Mouse (Mus musculus) heart, adult 8-10 months (tissue): ENCODE measurements around the gene Olfr558. TPM values are rescaled to one million over a fixed set of nuclear protein-coding genes. Genes with fewer than 3 reads are reported as not detected.
A peak's percentile ranks its signal among the peaks of the same experiment; 100 is the strongest.

Experiments
- DNase-seq: peaks from one replicate; pipeline ENCODE4 v3.0.0; 2022; ENCODE audit warnings: low spot score
- total RNA-seq, 4 experiments: library from RNA; stranded (reverse); gene quantifications; 2 replicates each; pipeline ENCODE4 v1.2.4; 2022

The Olfr558 gene
- 1 to 10 TPM; 1.7 to 2.8 (median 2.0) TPM for total RNA-seq

DNA sequence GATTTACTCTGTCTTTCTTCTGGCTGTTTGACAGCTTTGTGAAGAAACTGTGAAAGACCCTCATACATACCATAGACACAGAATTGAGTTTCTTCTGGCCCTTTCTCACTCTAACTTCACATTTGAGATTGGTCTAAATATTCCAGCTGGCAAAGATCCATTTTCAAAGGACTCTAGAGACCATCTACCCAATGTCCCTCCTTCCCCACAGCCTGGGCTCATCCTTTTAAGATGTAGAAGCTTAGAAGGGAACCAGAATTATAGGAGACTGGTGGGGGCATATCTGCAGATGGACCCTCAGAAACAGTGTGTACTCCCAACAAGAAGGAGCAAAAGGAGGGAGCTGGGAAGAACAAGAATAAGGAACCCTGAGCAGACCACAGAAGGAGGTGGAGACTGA, at the start of gene Olfr558:
Gene Olfr558 (plus strand): TSS at position 301 of the 400 bp plus-strand sequence.
- no peak for DNase-seq

- no peak for DNase-seq
Measured at GRCm38 (mm10) chr7:102658523-102658922, 43.5 kb upstream of the Olfr558 start, which contains the start of gene Olfr555. Gene Olfr555, plus strand, starts transcription at chr7:102658823.

- no peak for DNase-seq
Measured at GRCm38 (mm10) chr7:102664599-102664998, 37.4 kb upstream of the Olfr558 start, which contains the start of gene Olfr556. Gene Olfr556, plus strand, starts transcription at chr7:102664899.

DNA sequence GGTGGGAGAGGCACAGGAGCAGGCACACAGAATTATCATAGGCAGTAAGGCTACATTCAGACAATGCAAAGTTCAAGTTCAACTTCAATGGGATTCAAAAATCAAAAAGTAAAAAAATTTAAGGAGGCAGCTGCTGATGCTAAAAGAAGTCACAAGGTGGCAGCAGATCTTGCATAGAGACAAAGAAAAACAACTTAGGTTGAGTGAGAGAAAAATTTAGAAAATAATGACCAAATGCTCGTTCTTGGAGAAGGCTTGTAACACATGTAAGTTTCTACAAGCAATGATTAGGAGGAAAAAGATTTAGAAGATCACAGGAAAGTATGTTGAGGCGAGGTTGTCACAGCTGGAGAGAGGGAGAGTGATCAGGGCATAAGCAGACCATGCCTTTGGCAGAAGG, 36.6 kb upstream of the Olfr558 start:
- no peak for DNase-seq

- DNase-seq = no peak
Measured at GRCm38 (mm10) chr7:102676225-102676624, 25.8 kb upstream of the Olfr558 start.

DNA sequence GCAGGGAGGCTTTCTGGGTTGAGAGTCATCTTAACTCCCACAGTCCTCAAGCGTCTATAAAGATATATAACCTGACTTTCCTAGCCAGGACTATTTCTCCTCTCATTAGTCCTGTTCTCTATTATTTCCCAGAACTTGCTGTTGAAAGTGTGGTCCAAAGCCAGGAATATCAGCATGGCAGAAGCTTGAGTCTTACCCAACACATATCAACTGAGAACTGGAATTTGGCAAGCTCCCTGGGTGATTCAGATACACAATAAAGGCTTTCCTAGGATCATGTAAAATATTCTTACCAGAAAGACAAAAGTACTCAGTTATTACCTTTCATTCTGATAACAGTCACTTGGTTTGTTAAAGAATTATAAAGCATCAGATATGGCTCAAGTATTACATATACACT, 20.1 kb upstream of the Olfr558 start:
- DNase-seq = no peak

DNA sequence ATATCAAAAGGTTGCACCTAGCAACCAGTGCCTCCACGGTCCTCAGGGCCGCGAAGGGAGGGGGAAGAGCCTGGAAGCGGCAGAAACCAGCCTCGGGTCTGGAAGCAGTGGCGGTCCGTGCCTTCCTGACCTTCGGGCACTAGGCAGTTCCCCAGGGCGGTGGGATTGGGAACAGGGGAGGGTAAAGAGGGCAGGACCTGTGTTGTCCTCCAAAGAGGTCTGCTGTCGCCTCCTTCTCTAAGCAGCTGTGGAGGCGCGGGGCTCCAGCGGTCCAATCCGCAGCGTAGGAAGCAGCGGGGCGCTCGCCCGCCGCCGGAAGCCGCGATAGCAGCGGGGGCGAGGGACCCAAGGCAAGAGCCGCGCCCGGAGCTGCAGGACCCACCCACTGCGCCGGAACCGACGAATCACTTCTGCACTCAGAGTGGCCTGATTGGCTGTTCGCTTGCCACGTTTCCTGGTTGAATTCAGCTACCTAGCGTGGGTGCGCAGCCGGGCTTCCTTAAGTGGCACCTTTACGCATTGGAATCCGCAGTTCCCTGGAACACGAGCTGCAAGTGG, 15.0 kb upstream of the Olfr558 start, which contains the start of gene Trim68:
Gene Trim68 (minus strand): TSS at position 384 of the 558 bp plus-strand sequence.
- peak; percentile 91 for DNase-seq

DNA sequence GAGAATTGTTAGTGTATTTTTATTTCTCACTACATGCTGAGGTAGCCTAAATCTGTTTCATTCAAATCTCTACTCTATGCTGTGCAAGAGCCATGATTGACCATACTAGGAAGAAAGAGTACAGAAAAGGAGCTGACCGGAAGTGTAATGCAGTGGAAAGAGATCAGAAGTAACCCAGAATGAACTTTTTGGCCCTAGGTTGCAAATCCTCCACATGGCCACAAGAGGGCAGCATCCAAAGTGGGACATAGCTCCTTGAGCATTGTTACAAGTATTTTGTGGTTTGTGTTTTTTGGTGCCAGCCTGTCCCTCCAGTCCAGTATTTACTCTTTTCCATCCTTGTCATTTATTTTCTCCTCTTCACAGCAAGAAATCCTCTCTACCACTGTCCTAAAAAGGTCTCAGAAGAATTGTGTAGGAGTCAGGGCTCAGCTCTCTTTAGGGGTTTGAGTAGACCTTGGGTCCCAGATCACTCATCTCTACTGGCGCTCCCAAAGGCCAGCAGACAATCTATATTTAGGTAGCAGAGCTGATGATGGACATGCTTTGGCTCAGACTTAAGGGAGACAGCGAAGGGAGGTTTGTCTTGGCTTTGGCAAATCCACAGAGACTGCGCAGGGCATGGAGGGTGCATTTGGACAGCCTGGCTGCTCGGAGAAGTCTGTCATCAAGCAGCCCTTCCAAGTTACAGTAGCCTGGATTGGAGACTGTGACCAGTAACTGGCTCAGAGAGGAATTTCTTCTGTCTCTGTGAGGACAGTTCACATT, 6.5 kb upstream of the Olfr558 start, which contains the start of gene Olfr557:
Gene Olfr557 (plus strand): TSS at position 553 of the 768 bp plus-strand sequence.
- peak; percentile 26 for DNase-seq

- DNase-seq = no peak
Measured at GRCm38 (mm10) chr7:102698461-102698860, 3.6 kb upstream of the Olfr558 start.

DNA sequence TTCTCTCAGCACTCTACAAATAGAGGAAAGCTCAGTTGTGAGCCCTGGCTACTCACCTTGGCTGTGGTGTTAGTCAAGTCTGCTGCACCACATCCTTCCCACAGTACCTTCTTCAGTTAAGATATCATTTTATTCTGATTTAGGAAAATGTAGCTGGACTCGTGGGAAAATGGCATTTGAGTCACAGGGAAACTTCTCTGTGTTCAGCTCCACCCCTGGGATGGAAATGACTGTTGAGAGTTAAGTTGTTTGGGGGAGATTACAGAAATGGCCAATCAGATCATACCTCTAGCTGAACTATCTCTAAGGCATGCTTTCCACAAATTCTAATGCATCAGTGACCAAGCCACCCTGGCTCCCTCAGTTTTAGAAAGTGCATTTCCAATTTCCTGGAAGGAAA, 17.0 kb downstream of the Olfr558 start, which contains the start of gene Olfr33:
Gene Olfr33 (minus strand): TSS at position 101 of the 400 bp plus-strand sequence.
- DNase-seq = no peak

DNA sequence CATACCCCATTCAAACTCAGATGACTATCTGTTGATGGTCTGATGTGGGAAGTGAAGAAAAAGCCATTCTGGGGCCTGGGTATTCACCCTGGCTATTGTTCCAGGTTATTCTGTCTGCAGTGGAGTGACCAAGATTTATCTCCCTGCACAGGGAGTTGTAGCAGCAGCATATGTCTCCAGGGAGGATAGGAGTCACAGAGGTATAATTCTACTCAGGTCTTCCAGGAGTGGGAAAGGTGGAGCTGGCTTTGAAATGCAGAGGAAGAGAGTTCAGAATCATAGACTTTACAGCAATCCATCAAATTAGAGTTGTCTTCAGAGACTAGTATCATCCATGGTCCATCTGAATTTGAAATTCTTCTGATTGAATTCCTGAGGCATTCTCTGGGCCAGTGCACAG, 25.4 kb downstream of the Olfr558 start, which contains the start of gene Olfr559:
Gene Olfr559 (minus strand): TSS at position 101 of the 400 bp plus-strand sequence.
- no peak for DNase-seq

- no peak for DNase-seq
Measured at GRCm38 (mm10) chr7:102733793-102734192, 31.8 kb downstream of the Olfr558 start.

- no peak for DNase-seq
Measured at GRCm38 (mm10) chr7:102737705-102738104, 35.7 kb downstream of the Olfr558 start.

DNA sequence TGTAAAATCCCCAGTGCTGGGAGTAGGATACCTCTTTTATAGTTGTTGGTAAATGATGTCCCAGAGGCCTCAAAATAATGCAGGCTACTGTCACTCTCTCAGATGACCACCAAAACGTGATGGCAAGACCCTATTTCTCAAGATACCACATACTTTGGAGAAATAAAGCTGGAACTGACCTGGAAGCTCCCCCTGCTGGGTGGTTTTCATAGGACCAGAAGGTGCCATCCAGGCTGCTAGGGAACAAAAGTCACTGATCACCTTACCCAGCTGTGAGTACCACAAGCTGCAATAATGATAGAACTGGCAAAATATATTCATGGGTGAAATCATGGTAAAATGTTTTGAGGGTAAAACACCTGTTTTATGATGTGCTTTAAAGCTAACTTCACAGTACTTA, 50.1 kb downstream of the Olfr558 start:
- no peak for DNase-seq

- DNase-seq = no peak
Measured at GRCm38 (mm10) chr7:102759266-102759665, 57.3 kb downstream of the Olfr558 start, which contains the start of the genes Olfr560 and Olfr78. Gene Olfr560, minus strand, starts transcription at chr7:102759366. Gene Olfr78, minus strand, starts transcription at chr7:102759471.

Other genes with a start within 250 kb of the Olfr558 start
- gene Olfr543, start 220.5 kb upstream of the Olfr558 start, total RNA-seq = not detected
- gene Olfr544, start 213.9 kb upstream of the Olfr558 start, total RNA-seq = not detected
- not detected for gene Olfr545, start 202.6 kb upstream of the Olfr558 start, total RNA-seq
- not detected for gene Olfr547, start 167.5 kb upstream of the Olfr558 start, total RNA-seq
- not detected for gene Olfr548-ps1, start 161.3 kb upstream of the Olfr558 start, total RNA-seq
- not detected for gene Olfr549, start 152.3 kb upstream of the Olfr558 start, total RNA-seq
- 1 to 10 TPM; 5.1 to 8.2 (median 6.2) TPM for gene Trim21, start 136.7 kb upstream of the Olfr558 start, total RNA-seq
- under 1 TPM in 3 of 4 experiments, not detected in 1; 0.26 to 0.41 (median 0.27) TPM for gene Olfr550, start 130.8 kb upstream of the Olfr558 start, total RNA-seq
- not detected for gene Olfr551, start 110.3 kb upstream of the Olfr558 start, total RNA-seq
- gene Olfr552, start 104.4 kb upstream of the Olfr558 start, total RNA-seq = under 1 TPM; 0.11 to 0.20 (median 0.14) TPM
- gene Olfr553, start 84.0 kb upstream of the Olfr558 start, total RNA-seq = not detected
- not detected for gene Olfr554, start 63.8 kb upstream of the Olfr558 start, total RNA-seq
- gene Olfr555, start 43.4 kb upstream of the Olfr558 start, total RNA-seq = not detected
- gene Olfr556, start 37.3 kb upstream of the Olfr558 start, total RNA-seq = not detected
- gene Trim68, start 14.9 kb upstream of the Olfr558 start, total RNA-seq = 10 to 100 TPM in 2 of 4 experiments, 1 to 10 TPM in 2; 7.1 to 12.6 (median 10.1) TPM
- gene Olfr557, start 6.3 kb upstream of the Olfr558 start, total RNA-seq = not detected
- not detected for gene Olfr33, start 16.9 kb downstream of the Olfr558 start, total RNA-seq
- not detected for gene Olfr559, start 25.3 kb downstream of the Olfr558 start, total RNA-seq
- under 1 TPM in 1 of 4 experiments, not detected in 3; 0.16 TPM for gene Olfr560, start 57.2 kb downstream of the Olfr558 start, total RNA-seq
- gene Olfr78, start 57.3 kb downstream of the Olfr558 start, total RNA-seq = under 1 TPM; 0.23 to 0.41 (median 0.30) TPM
- gene Olfr561, start 69.0 kb downstream of the Olfr558 start, total RNA-seq = not detected
- not detected for gene Olfr564, start 101.3 kb downstream of the Olfr558 start, total RNA-seq
- not detected for gene Olfr566, start 156.6 kb downstream of the Olfr558 start, total RNA-seq
- gene Olfr568, start 174.9 kb downstream of the Olfr558 start, total RNA-seq = not detected
- not detected for gene Olfr569, start 188.7 kb downstream of the Olfr558 start, total RNA-seq
- gene Olfr570, start 192.4 kb downstream of the Olfr558 start, total RNA-seq = not detected
- gene Olfr571, start 215.3 kb downstream of the Olfr558 start, total RNA-seq = not detected
- not detected for gene Olfr572, start 222.2 kb downstream of the Olfr558 start, total RNA-seq
- not detected for gene Olfr573-ps1, start 240.4 kb downstream of the Olfr558 start, total RNA-seq
- not detected for gene Olfr574, start 246.3 kb downstream of the Olfr558 start, total RNA-seq